Mouse (Mus musculus) thymus, postnatal 4 days (tissue): ENCODE data around the gene Gm960.

Source experiments
- DNase-seq: peaks from one replicate; pipeline ENCODE4 v3.0.0; 2021

Gene Gm960

DNA sequence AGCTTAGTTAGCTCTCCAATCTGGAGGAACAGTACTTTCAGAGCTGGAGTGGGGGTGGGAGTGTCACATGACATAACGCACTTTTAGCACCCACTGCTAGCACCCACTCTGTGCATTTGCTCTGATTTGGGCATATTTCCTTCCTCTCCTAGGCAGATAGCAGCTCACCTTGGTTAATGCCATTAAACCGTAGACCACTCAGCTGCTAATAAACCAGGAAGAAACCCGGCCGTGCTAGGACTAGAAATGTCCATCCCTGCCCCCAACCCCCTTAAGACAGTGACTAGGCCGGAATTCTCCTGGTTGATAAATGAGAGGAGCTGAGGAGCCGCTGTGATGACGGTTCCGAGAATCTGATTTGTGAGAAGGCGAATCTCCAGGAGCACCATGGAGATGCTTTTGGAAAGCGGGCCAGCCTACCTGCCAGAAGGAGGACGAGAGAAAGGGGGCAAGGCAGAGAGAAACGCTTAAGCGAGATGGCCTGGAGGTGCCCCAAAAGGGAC is 12.7 kb upstream of the Gm960 start, which contains the start of gene Sptbn2:
Gene Sptbn2 (plus strand): TSS at position 70 of the 503 bp plus-strand sequence.
- no peak for DNase-seq

GRCm38 (mm10) chr19:4708765-4709164 is 10.3 kb upstream of the Gm960 start:
- no peak for DNase-seq

GRCm38 (mm10) chr19:4701221-4701620 is 2.8 kb upstream of the Gm960 start:
- no peak for DNase-seq

DNA sequence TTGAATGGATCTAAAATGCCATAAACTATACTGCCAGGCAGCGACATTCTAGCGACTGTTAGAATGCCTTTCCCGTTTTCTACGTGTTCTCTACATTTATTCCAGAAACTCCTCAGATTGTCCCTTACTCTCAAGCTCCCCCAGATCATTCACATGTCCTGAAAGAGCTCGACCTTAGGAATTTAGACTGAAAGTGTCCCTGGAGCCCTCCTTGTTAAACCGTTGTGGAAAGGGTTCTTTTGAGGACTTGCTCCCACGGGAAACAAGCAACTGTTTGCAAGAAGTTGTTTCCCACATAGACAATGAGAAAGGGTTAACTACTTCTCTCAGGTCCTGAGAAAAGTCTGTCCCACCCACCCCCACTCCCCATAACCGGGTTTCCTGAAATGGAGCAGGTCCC is 2.2 kb upstream of the Gm960 start:
- no peak for DNase-seq

DNA sequence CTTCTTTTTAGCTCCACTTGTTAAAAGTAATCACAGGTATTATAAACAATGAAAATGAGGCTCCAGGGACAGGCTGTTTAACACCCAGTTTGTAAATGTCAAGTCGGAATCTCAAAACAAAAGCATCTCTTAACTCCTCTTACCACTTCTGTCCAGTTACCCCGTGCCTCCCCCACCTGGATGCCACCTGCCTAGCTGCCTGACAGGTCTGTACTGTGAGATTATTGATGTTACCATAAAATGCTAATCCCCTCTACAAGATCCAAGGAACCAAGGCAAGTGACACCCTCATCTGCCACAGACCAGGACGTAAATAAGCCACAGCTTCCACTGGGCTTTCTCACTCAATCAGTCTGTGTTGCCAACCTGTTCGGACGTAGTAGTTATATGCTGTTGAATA is 1.4 kb upstream of the Gm960 start:
- DNase-seq: no peak

DNA sequence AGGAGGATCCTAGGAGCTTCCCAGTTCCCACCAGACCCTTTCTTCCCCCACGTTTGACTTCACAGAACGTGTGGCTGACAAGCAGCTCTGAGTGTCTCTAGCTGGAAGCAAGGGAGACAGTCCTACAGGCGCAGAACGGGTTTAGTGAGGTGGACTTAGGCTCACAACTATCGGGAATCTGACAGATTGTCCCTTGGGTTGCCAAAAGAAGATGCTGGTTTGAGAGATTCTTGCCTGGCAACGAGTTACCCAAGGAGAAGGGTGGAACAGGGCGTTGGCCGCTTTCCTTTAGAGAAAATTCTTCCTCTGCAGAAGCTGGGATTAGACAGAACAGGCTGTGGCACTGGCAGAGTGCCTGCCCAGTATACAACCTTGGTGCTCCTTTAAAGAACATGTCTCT is 388 bp upstream of the Gm960 start:
- DNase-seq: no peak

DNA sequence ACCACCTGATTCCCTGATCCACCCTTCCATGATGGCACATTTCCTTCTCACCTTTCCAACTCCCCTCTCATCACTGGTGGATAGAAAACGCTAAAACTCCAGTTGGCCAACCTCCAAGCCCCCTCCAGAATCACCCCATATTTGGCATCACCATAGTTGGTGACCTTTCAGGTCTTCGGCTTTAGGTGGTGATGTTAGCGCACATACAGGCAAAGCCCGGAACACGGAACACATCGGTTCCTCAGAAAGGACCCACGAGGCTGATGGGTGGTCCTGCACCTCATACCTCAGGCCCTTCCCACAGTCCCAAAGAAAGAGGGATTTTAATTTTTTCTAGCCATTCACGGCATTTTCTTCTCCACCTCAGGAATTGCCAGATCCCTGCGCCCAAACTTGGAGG is 747 bp downstream of the Gm960 start:
- no peak for DNase-seq

DNA sequence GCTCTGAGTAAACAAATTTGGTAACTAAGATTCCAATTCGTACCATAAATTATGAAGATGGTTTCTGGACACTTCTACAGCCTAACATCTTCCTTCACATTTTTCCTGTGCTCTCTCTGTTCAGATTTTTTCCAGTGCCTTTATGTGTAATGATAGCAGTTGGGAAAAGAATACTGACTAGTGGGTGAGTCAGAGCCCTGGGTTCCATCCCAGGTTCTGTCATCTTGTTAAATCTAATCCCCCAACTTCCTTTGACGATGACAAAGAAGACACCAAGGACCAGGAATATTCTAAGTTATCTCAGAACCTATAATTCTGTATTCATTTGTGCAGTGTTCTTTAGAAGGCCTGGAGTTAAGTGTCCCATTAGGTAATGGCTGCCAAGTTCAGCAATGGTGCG is 1.3 kb downstream of the Gm960 start:
- no peak for DNase-seq

GRCm38 (mm10) chr19:4694346-4694745 is 4.1 kb downstream of the Gm960 start:
- no peak for DNase-seq

GRCm38 (mm10) chr19:4672401-4672800 is 26.1 kb downstream of the Gm960 start:
- DNase-seq: no peak

GRCm38 (mm10) chr19:4670776-4671175 is 27.7 kb downstream of the Gm960 start:
- DNase-seq: no peak

DNA sequence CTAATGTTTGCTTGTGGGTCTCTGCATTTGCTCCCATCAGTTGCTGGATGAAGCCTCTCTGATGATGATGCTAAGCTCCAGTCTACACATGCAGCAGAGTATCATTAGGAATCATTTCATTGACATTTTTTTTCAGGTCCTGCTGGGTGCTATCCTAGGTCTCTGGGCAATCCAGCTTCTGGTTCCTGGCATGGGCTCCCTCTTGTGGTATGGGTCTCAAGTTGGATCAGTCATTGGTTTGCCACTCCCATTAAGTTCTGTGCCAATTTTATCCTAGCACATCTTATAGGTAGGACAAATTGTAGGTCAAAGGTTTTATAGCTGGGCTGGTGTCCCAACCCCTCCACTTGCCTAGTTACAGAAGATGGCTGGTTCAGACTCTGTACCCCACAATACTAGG is 31.7 kb downstream of the Gm960 start:
- DNase-seq: no peak

GRCm38 (mm10) chr19:4658156-4658555 is 40.3 kb downstream of the Gm960 start:
- no peak for DNase-seq

GRCm38 (mm10) chr19:4646917-4647492 is 51.5 kb downstream of the Gm960 start:
- DNase-seq: no peak

DNA sequence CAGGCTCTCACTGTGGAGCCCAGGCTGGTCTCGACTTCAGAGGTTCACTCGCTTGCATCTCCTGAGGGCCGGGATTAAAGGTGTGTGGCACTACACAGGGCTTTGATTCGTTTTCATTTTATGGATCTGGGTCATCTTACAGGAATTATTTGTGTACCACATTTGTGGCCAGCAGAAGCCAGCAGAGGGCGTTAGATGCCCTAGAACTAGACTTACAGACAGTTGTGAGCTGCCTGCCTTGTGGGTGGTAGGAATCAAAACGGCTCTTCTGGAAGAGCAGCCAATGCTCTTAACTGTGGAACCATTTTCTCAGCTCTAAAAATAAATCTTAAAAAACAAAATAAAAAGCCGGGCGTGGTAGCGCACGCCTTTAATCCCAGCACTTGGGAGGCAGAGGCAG is 54.2 kb downstream of the Gm960 start:
- DNase-seq: peak; percentile 35

GRCm38 (mm10) chr19:4635986-4636385 is 62.5 kb downstream of the Gm960 start:
- DNase-seq: no peak

DNA sequence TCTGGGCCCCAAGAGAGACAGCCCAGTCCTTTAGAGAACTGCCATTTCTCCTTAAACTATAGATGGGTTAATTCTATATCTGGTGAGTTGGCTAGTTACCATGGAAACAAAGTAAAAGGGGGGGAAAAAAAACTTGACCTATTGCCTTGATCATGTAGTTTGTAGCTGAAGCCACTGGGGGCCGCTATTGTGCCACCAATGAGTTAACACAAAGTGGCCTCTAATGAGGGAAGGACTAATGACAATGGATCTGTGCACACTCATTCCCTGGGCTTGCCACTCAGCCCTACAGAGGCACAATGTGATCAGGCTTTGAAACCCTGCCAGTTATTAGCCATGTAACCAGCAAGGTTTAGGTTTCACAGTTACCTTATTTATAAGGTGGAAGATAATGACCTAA is 69.6 kb downstream of the Gm960 start:
- DNase-seq: peak; percentile 69

DNA sequence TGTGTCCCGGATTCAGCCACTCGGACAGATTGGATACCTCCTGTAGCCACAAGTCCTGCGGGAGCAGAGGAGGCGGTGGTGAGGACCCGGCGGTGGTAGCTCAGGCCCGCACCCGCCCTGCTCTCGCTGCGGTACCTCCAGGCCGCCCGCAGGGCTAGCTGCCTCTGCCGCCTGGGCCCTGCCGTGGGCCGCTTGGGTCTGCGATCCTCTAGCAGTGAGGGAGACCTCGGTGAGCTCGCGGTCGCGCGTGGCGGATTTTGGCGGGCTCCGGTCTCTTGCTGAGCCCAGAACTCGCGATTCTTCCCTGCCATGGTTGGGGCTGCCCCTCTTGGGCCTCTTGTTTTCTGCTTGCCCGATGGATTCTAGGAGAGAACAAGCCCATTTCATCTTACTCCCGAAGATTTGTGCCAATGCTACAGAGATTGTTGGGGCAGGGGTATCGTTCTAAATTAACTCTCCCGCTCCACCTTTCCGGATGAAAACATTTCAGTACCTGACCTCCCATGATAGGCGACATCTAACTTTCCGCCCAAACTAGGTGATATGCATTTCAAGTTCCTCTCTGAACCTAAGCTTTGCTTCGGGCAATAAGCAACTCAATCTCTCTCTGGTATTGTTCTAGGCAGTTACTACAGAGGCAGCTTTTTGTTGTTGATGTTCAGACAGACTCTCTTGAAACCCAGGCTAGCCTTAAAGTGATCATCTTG is 72.5 kb downstream of the Gm960 start:
- peak; percentile 61 for DNase-seq

DNA sequence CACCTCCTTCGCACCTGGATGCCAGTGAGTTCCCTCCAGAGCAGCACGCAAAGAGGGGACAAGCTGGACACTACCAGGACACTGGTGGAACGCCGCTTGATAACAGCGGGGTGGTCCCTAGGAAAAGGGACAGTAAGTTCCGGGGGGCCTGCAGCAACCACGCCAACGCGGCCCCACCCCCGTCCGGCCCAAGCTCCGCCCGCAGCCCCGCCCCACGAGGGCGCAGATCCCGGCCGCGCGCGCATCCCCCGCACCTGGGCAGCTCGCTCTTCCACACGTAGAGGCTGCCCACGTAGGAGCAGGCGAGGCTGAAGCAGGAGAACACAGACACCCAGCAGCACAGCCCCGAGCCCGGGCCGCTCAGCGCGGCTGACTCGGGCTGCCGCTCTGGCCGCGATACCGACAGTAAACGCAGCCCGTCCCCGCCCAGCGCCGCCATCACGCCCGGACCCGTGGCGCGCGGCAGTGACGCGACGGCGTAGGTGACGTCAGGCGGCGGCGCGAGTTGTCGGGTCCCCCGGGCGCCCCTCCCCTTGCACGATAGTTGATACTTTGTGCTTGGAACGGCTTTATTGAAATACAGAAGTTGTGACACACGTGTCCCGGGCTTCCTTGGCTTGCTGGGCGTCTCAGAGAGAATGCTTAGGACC is 73.2 kb downstream of the Gm960 start, which contains the start of gene Rce1:
Gene Rce1 (minus strand): TSS at position 463 of the 650 bp plus-strand sequence.
- peak; percentile 96 for DNase-seq

- no peak for DNase-seq
Observed at GRCm38 (mm10) chr19:4624406-4625178, 73.9 kb downstream of the Gm960 start.

DNA sequence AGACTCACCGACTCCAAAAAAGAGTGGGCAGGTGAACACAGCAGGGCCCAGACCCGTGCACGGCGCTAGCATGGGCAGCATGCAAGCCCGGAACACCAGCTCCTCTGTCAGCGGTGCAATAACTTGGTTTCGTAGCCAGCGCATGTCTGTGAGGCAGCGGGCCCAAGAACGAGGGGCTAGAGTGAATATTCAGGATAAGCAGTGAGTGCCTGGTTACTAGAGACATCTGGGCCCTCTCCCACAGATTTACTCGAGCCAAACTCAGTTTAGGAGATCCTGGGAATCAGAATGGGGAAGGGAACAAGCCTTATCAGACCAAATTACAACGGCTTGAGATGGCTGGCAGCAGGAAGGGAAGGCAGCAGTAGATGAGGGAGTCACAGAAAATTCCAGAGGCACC is 74.5 kb downstream of the Gm960 start:
- DNase-seq: no peak

DNA sequence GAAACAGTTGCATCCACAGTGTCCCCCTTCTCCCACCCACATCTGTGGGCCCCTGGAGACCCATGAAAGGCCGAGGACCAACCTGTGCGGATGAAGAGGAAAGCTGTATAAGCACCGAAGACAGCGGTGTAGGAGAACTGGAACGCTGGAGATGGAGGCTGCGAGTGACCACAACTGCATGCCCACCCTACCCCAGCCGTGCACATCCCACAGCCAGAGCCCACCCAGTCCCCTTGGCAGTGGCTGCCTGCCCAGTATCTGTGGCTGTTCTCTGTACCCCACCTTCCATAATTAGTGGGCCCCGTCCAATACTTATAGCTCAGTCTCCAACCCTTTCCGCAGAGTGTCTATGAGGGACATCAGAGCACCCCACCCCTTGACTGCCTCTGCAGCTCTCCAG is 75.0 kb downstream of the Gm960 start:
- DNase-seq: no peak

- no peak for DNase-seq
Observed at GRCm38 (mm10) chr19:4622780-4623179, 75.7 kb downstream of the Gm960 start.
